Mouse (Mus musculus): Measurements from ENCODE around the gene Nkx1-1.

DNA sequence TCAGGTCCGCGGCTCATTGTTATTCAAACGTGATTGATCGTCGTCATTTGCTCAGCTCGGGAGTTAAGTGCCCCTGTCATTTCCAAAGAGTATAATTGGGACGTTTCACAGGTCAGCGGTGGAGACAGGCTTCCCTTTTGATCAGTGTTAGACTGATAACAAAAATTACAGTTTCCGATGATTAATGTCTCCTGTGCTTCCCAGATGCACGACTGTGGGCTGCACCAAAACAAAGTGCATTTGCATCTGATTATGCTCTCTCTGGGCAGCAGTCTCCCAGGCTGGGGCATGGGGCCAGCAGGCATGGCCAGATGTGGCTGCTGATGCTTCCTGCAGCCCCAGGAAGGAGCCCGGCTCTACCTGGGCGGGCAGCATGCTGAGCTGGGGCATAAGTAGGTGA is 33.0 kb downstream of the Nkx1-1 start:
- no peak for TF ChIP-seq CTCF (IDR thresholded peaks at IDR 0.05; ENCODE audit: control insufficient read depth, insufficient read depth, low read length)
- TF ChIP-seq POLR2A (IDR thresholded peaks at IDR 0.05; ENCODE audit: borderline replicate concordance, control insufficient read depth, low read depth, low read length) = no peak
